Mouse (Mus musculus) left cerebral cortex, postnatal 25 days (tissue): ENCODE results near the gene Ddah2. TPM values are rescaled to one million over a fixed set of nuclear protein-coding genes. Genes with fewer than 3 reads are reported as not detected.
"Not testable (repeated sequence)": the region's sequence is repeated elsewhere in the genome, so short reads cannot be mapped to it uniquely, and the experiment has no call there.

ENCODE experiments used
- DNase-seq, 2 experiments: peaks; one replicate each; pipeline ENCODE4 v3.0.0; 2022; ENCODE audit warnings: low spot score in 2 of 2, mixed read lengths in 1 of 2
- intact Hi-C: fragments of 180-260 bp; cut with DNase I; formaldehyde crosslinking; loops from one replicate; pipeline ENCODE4 v1.15.1; 2025
- total RNA-seq, 2 experiments: library from RNA; stranded (reverse); gene quantifications; 2 replicates each; pipeline ENCODE4 v1.2.3; 2021

The Ddah2 gene
- total RNA-seq, 2 experiments from 2014 or later = 12.1 to 12.5 TPM

- no peak for DNase-seq
- intact Hi-C loops = no loop called here
Observed at GRCm38 (mm10) chr17:35024691-35025488, 33.9 kb upstream of the Ddah2 start.

- intact Hi-C loops = no loop called here
- no peak for DNase-seq
Observed at GRCm38 (mm10) chr17:35026206-35026605, 32.6 kb upstream of the Ddah2 start.

GRCm38 (mm10) chr17:35027277-35028068, 31.4 kb upstream of the Ddah2 start, which contains the start of gene Sapcd1:
Gene Sapcd1, minus strand, starts transcription at chr17:35028016.
- intact Hi-C loops = no loop called here
- DNase-seq = peak in 1 of 2 experiments; percentile 43

GRCm38 (mm10) chr17:35028315-35028714, 30.5 kb upstream of the Ddah2 start:
- intact Hi-C loops = no loop called here
- DNase-seq = no peak

- intact Hi-C loops = no loop called here
- DNase-seq = no peak
Observed at GRCm38 (mm10) chr17:35029691-35030532, 28.9 kb upstream of the Ddah2 start.

- intact Hi-C loops = no loop called here
- DNase-seq = no peak
Observed at GRCm38 (mm10) chr17:35031272-35031671, 27.6 kb upstream of the Ddah2 start.

- DNase-seq = no peak
- intact Hi-C loops = no loop called here
Observed at GRCm38 (mm10) chr17:35031880-35032279, 27.0 kb upstream of the Ddah2 start.

GRCm38 (mm10) chr17:35032323-35032870, 26.4 kb upstream of the Ddah2 start:
- no peak for DNase-seq
- intact Hi-C loops = no loop called here

- intact Hi-C loops, DNase-seq: not testable (repeated sequence)
Observed at GRCm38 (mm10) chr17:35033703-35034102, 25.1 kb upstream of the Ddah2 start.

- intact Hi-C loops = no loop called here
- no peak for DNase-seq
Observed at GRCm38 (mm10) chr17:35034896-35035295, 23.9 kb upstream of the Ddah2 start.

- DNase-seq = peak in 1 of 2 experiments; percentile 79
- intact Hi-C loops = no loop called here
Observed at GRCm38 (mm10) chr17:35039121-35039873, 19.5 kb upstream of the Ddah2 start.

GRCm38 (mm10) chr17:35043794-35044193, 15.0 kb upstream of the Ddah2 start:
- DNase-seq = no peak
- intact Hi-C loops = no loop called here

GRCm38 (mm10) chr17:35044904-35045806, 13.7 kb upstream of the Ddah2 start:
- intact Hi-C loops = no loop called here
- no peak for DNase-seq

GRCm38 (mm10) chr17:35045807-35046680, 12.8 kb upstream of the Ddah2 start:
- no peak for DNase-seq
- intact Hi-C loops = no loop called here

GRCm38 (mm10) chr17:35046681-35047455, 12.0 kb upstream of the Ddah2 start, which contains the start of gene Msh5:
Gene Msh5, minus strand, starts transcription at chr17:35046745.
- intact Hi-C loops = no loop called here
- peak; percentile 90 to 95 for DNase-seq

GRCm38 (mm10) chr17:35047688-35048087, 11.1 kb upstream of the Ddah2 start:
- DNase-seq = no peak
- intact Hi-C loops = no loop called here
